Mouse (Mus musculus) hindbrain, embryonic 11.5 days (tissue): ENCODE data around the gene Cc2d2a. TPM values are rescaled to one million over a fixed set of nuclear protein-coding genes. Genes with fewer than 3 reads are reported as not detected.

Experiments used
- ATAC-seq: fragments of 200-750 bp; cut with Nextera tagmentation; 2 replicates; pipeline ENCODE4 v1.8.0; 2017; ENCODE audit warnings: mild to moderate bottlenecking, moderate TSS enrichment, moderate library complexity; ENCODE audit not compliant: low FRiP score
- DNase-seq: peaks from one replicate; pipeline ENCODE4 v3.0.0-alpha.2; 2015; ENCODE audit warnings: low spot score
- H3K27ac ChIP-seq: fragments of 300-500 bp; sonication (generic); 2 replicates; pipeline ENCODE4 v1.5.1; 2014; ENCODE audit warnings: mild to moderate bottlenecking, low read depth, low read length
- H3K27me3 ChIP-seq: fragments of 300-500 bp; sonication (generic); 2 replicates; pipeline ENCODE4 v1.6.1; 2014; ENCODE audit warnings: mild to moderate bottlenecking, low read length, moderate library complexity, mixed read lengths; ENCODE audit not compliant: control insufficient read depth, insufficient read depth
- H3K36me3 ChIP-seq: fragments of 300-500 bp; sonication (generic); 2 replicates; pipeline ENCODE4 v1.6.1; 2014; ENCODE audit warnings: mild to moderate bottlenecking, low read length, moderate library complexity, mixed read lengths; ENCODE audit not compliant: control insufficient read depth, insufficient read depth
- H3K4me1 ChIP-seq: fragments of 300-500 bp; sonication (generic); replicated peaks from 2 replicates; pipeline ENCODE4 v1.6.1; 2014; ENCODE audit warnings: low read length, mixed read lengths; ENCODE audit not compliant: control insufficient read depth, insufficient read depth
- H3K4me2 ChIP-seq: fragments of 300-500 bp; sonication (generic); replicated peaks from 2 replicates; pipeline ENCODE4 v1.6.1; 2014; ENCODE audit warnings: mild to moderate bottlenecking, low read depth, low read length
- H3K4me3 ChIP-seq: fragments of 300-500 bp; sonication (generic); 2 replicates; pipeline ENCODE4 v1.5.1; 2014; ENCODE audit warnings: low read depth, low read length
- H3K9ac ChIP-seq: fragments of 300-500 bp; sonication (generic); 2 replicates; pipeline ENCODE4 v1.6.1; 2014; ENCODE audit warnings: low read depth, low read length
- H3K9me3 ChIP-seq: fragments of 300-500 bp; sonication (generic); 2 replicates; pipeline ENCODE4 v1.6.1; 2016; ENCODE audit warnings: low read length; ENCODE audit not compliant: control insufficient read depth
- WGBS: fragments of 180-500 bp; shearing (Covaris S2); extraction: QIAGEN DNeasy Blood & Tissue Kit; methylation state at CpG from one replicate; pipeline ENCODE4 v1.1.7; 2014; 5-methylcytosine and 5-hydroxymethylcytosine counted together
- polyA plus RNA-seq: library from polyadenylated mRNA; unstranded; fragments of >200 nt; fragmentation: Nextera tagmentation; extraction: Ambion mirVana; gene quantifications from 2 replicates; pipeline ENCODE4 v1.2.1, GENCODE M21; 2014

Gene Cc2d2a
- polyA plus RNA-seq, 1 experiment from 2014 or later, result 9.4 TPM

- no peak overlapping the region for H3K9ac ChIP-seq
- ATAC-seq (no peak), DNase-seq (no peak)
- H3K9me3 ChIP-seq, result no peaks in the 10 kb centered on the region
- H3K27ac ChIP-seq, result no peak overlapping the region
- 53% methylated on average over 6 of the region's 6 CpGs for WGBS
- H3K27me3 ChIP-seq, result no peaks in the 10 kb centered on the region
- no peaks in the 10 kb centered on the region; the same call in 1 of the 2 replicates for H3K4me1 ChIP-seq
- no peak overlapping the region for H3K4me2 ChIP-seq
- no peak overlapping the region for H3K4me3 ChIP-seq
- H3K36me3 ChIP-seq, result no peaks in the 10 kb centered on the region
These were observed 1.4 kb downstream of the Cc2d2a start for GRCm38 (mm10) chr5:43663531-43663930.

GRCm38 (mm10) chr5:43665144-43665543 is 3.0 kb downstream of the Cc2d2a start:
- DNase-seq (peak; percentile 27), ATAC-seq (no peak)
- Histone ChIP-seq H3K4me3 (no peak overlapping the region), H3K4me1 (no peaks in the 10 kb centered on the region; the same call in 1 of the 2 replicates), H3K9ac (no peak overlapping the region), H3K9me3 (no peaks in the 10 kb centered on the region), H3K4me2 (no peak overlapping the region), H3K27ac (no peak overlapping the region), H3K36me3 (no peaks in the 10 kb centered on the region), H3K27me3 (no peaks in the 10 kb centered on the region)
- 25% methylated on average over 5 of the region's 5 CpGs for WGBS

GRCm38 (mm10) chr5:43669118-43669645 is 7.0 kb downstream of the Cc2d2a start:
- WGBS, result 84% methylated on average over 8 of the region's 8 CpGs
- no peaks in the 10 kb centered on the region for H3K4me1 ChIP-seq

GRCm38 (mm10) chr5:43672177-43672911 is 10.2 kb downstream of the Cc2d2a start:
- H3K36me3 ChIP-seq, result no peaks in the 10 kb centered on the region
- H3K4me2 ChIP-seq, result peak overlapping the region; percentile 61
- no peaks in the 10 kb centered on the region for H3K4me1 ChIP-seq
- H3K9ac ChIP-seq, result peak overlapping the region; percentile 87
- peak overlapping the region; percentile 43 for H3K4me3 ChIP-seq
- ATAC-seq, result peak; percentile 96
- peak overlapping the region; percentile 72 for H3K27ac ChIP-seq
- DNase-seq, result peak; percentile 87
- H3K9me3 ChIP-seq, result no peaks in the 10 kb centered on the region
- no peaks in the 10 kb centered on the region for H3K27me3 ChIP-seq
- WGBS, result under 1% methylated on average over 12 of the region's 12 CpGs

More at GRCm38 (mm10) chr5:43669118-43669645, 7.0 kb downstream of the Cc2d2a start:
- DNase-seq, result no peak
- Histone ChIP-seq H3K9me3 (no peaks in the 10 kb centered on the region), H3K9ac (no peak overlapping the region), H3K4me2 (no peak overlapping the region), H3K27ac (no peak overlapping the region), H3K4me3 (no peak overlapping the region), H3K27me3 (no peaks in the 10 kb centered on the region), H3K36me3 (no peaks in the 10 kb centered on the region)
- ATAC-seq, result no peak

- peak overlapping the region; percentile 61 for H3K4me2 ChIP-seq
- H3K27me3 ChIP-seq, result no peaks in the 10 kb centered on the region
- DNase-seq (no peak), ATAC-seq (no peak)
- no peaks in the 10 kb centered on the region for H3K36me3 ChIP-seq
- peak overlapping the region; percentile 43 for H3K4me3 ChIP-seq
- H3K9me3 ChIP-seq, result no peaks in the 10 kb centered on the region
- H3K4me1 ChIP-seq, result no peaks in the 10 kb centered on the region
- WGBS, result 89% methylated on average over 2 of the region's 2 CpGs
- no peak overlapping the region for H3K27ac ChIP-seq
- peak overlapping the region; percentile 87 for H3K9ac ChIP-seq
These were observed 10.9 kb downstream of the Cc2d2a start for GRCm38 (mm10) chr5:43673083-43673482.

GRCm38 (mm10) chr5:43685466-43685865 is 23.3 kb downstream of the Cc2d2a start:
- DNase-seq (no peak), ATAC-seq (no peak)
- H3K36me3 ChIP-seq, result peaks cover 3% of the 10 kb centered on the region; the same call in 1 of the 2 replicates
- H3K4me1 ChIP-seq, result no peaks in the 10 kb centered on the region
- no peak overlapping the region for H3K4me2 ChIP-seq
- no peak overlapping the region for H3K27ac ChIP-seq
- WGBS, result 94% methylated on average over 5 of the region's 5 CpGs
- H3K4me3 ChIP-seq, result no peak overlapping the region
- H3K9ac ChIP-seq, result no peak overlapping the region
- H3K9me3 ChIP-seq, result no peaks in the 10 kb centered on the region
- H3K27me3 ChIP-seq, result no peaks in the 10 kb centered on the region

GRCm38 (mm10) chr5:43692489-43692888 is 30.3 kb downstream of the Cc2d2a start:
- Histone ChIP-seq H3K9me3 (no peaks in the 10 kb centered on the region), H3K9ac (no peak overlapping the region), H3K4me1 (no peaks in the 10 kb centered on the region), H3K27me3 (no peaks in the 10 kb centered on the region), H3K36me3 (no peaks in the 10 kb centered on the region), H3K4me3 (no peak overlapping the region), H3K4me2 (no peak overlapping the region), H3K27ac (no peak overlapping the region)
- ATAC-seq (no peak), DNase-seq (no peak)
- 84% methylated on average over 4 of the region's 4 CpGs for WGBS

GRCm38 (mm10) chr5:43697133-43697532 is 35.0 kb downstream of the Cc2d2a start:
- no peak overlapping the region for H3K4me3 ChIP-seq
- no peaks in the 10 kb centered on the region for H3K27me3 ChIP-seq
- H3K4me2 ChIP-seq, result no peak overlapping the region
- no peak overlapping the region for H3K9ac ChIP-seq
- H3K27ac ChIP-seq, result no peak overlapping the region
- DNase-seq (no peak), ATAC-seq (no peak)
- H3K9me3 ChIP-seq, result no peaks in the 10 kb centered on the region
- H3K4me1 ChIP-seq, result no peaks in the 10 kb centered on the region
- 91% methylated on average over 3 of the region's 3 CpGs for WGBS
- no peaks in the 10 kb centered on the region for H3K36me3 ChIP-seq

- Histone ChIP-seq H3K9me3 (no peaks in the 10 kb centered on the region), H3K4me2 (no peak overlapping the region), H3K9ac (no peak overlapping the region), H3K4me3 (no peak overlapping the region), H3K4me1 (no peaks in the 10 kb centered on the region), H3K27ac (no peak overlapping the region), H3K27me3 (no peaks in the 10 kb centered on the region), H3K36me3 (no peaks in the 10 kb centered on the region)
- no peak for ATAC-seq
- DNase-seq, result no peak
These were observed 37.1 kb downstream of the Cc2d2a start for GRCm38 (mm10) chr5:43699240-43699639.
